Mouse (Mus musculus) midbrain, embryonic 12.5 days (tissue): Measurements from ENCODE around the gene Nfix. TPM values are rescaled to one million over a fixed set of nuclear protein-coding genes. Genes with fewer than 3 reads are reported as not detected.

ENCODE experiments used
- ATAC-seq: fragments of 200-750 bp; cut with Nextera tagmentation; 2 replicates; pipeline ENCODE4 v1.8.0; 2017; ENCODE audit warnings: low read depth, moderate TSS enrichment, moderate library complexity; ENCODE audit not compliant: low FRiP score
- H3K27ac ChIP-seq: fragments of 300-500 bp; sonication (generic); replicated peaks from 2 replicates; pipeline ENCODE4 v1.5.1; 2016; ENCODE audit warnings: mild to moderate bottlenecking
- H3K27me3 ChIP-seq: fragments of 300-500 bp; sonication (generic); 2 replicates; pipeline ENCODE4 v1.6.1; 2016; ENCODE audit warnings: mild to moderate bottlenecking
- H3K36me3 ChIP-seq: fragments of 300-500 bp; sonication (generic); 2 replicates; pipeline ENCODE4 v1.6.1; 2016
- H3K4me1 ChIP-seq: fragments of 300-500 bp; sonication (generic); 2 replicates; pipeline ENCODE4 v1.6.1; 2016
- H3K4me2 ChIP-seq: fragments of 300-500 bp; sonication (generic); replicated peaks from 2 replicates; pipeline ENCODE4 v1.6.1; 2016; ENCODE audit warnings: mild to moderate bottlenecking, moderate library complexity
- H3K4me3 ChIP-seq: fragments of 300-500 bp; sonication (generic); 2 replicates; pipeline ENCODE4 v1.5.1; 2016; ENCODE audit warnings: mild to moderate bottlenecking
- H3K9ac ChIP-seq: fragments of 300-500 bp; sonication (generic); replicated peaks from 2 replicates; pipeline ENCODE4 v1.6.1; 2016; ENCODE audit warnings: mild to moderate bottlenecking, moderate library complexity
- H3K9me3 ChIP-seq: fragments of 300-500 bp; sonication (generic); 2 replicates; pipeline ENCODE4 v1.6.1; 2016; ENCODE audit warnings: mild to moderate bottlenecking
- WGBS: fragments of 180-500 bp; shearing (Covaris S2); methylation state at CpG from one replicate; pipeline ENCODE4 v1.1.7; 2016; 5-methylcytosine and 5-hydroxymethylcytosine counted together
- polyA plus RNA-seq: library from polyadenylated mRNA; unstranded; fragments of >200 nt; fragmentation: Nextera tagmentation; extraction: Ambion mirVana; gene quantifications from 2 replicates; pipeline ENCODE4 v1.2.1, GENCODE M21; 2016

The Nfix gene
- polyA plus RNA-seq, 1 experiment from 2014 or later: 6.6 TPM

GRCm38 (mm10) chr8:84702963-84703465 is 97.1 kb downstream of the Nfix start:
- 0 out of 2 replicates have a peak overlapping the region, but pooled peaks have one; percentile 1 for H3K4me3 ChIP-seq
- no peak overlapping the region for H3K27ac ChIP-seq
- 77% methylated on average over 6 of the region's 6 CpGs for WGBS
- peaks cover 42% of the 10 kb centered on the region for H3K4me1 ChIP-seq
- ATAC-seq: no peak
- H3K36me3 ChIP-seq: peaks cover 13% of the 10 kb centered on the region
- H3K9ac ChIP-seq: no peak overlapping the region
- H3K27me3 ChIP-seq: peaks cover 78% of the 10 kb centered on the region
- 0 out of 2 replicates have a peak overlapping the region, but pooled peaks have one; percentile 30 for H3K4me2 ChIP-seq
- H3K9me3 ChIP-seq: no peaks in the 10 kb centered on the region

- H3K36me3 ChIP-seq: peaks cover 18% of the 10 kb centered on the region
- H3K4me1 ChIP-seq: peaks cover 37% of the 10 kb centered on the region
- H3K9me3 ChIP-seq: no peaks in the 10 kb centered on the region
- peaks cover 73% of the 10 kb centered on the region for H3K27me3 ChIP-seq
- H3K27ac ChIP-seq: no peak overlapping the region
- ATAC-seq: no peak
- 0 out of 2 replicates have a peak overlapping the region, but pooled peaks have one; percentile 1 for H3K4me3 ChIP-seq
- WGBS: 70% methylated on average over 9 of the region's 9 CpGs
- H3K9ac ChIP-seq: no peak overlapping the region
- 0 out of 2 replicates have a peak overlapping the region, but pooled peaks have one; percentile 4 for H3K4me2 ChIP-seq
Observed at GRCm38 (mm10) chr8:84702561-84702960, 97.6 kb downstream of the Nfix start.

GRCm38 (mm10) chr8:84700941-84701911 is 98.9 kb downstream of the Nfix start, which contains the start of gene Lyl1:
TSS of gene Lyl1 (plus strand) at chr8:84701457.
- 11% methylated on average over 34 of the region's 34 CpGs for WGBS
- Histone ChIP-seq H3K4me2 (0 out of 2 replicates have a peak within 1 kb of the TSS, but pooled peaks have one; percentile 6), H3K36me3 (peaks cover 31% of the 10 kb centered on the region), H3K9ac (no peak within 1 kb of the TSS), H3K4me1 (peaks cover 26% of the 10 kb centered on the region), H3K4me3 (no peak within 1 kb of the TSS), H3K9me3 (no peaks in the 10 kb centered on the region), H3K27me3 (peaks cover 60% of the 10 kb centered on the region), H3K27ac (peak within 1 kb of the TSS; percentile 56)
- no peak; the same call in 1 of the 2 replicates for ATAC-seq

GRCm38 (mm10) chr8:84700526-84700925 is 99.6 kb downstream of the Nfix start:
- Histone ChIP-seq H3K9ac (no peak overlapping the region), H3K36me3 (peaks cover 31% of the 10 kb centered on the region), H3K4me2 (no peak overlapping the region), H3K9me3 (no peaks in the 10 kb centered on the region), H3K27ac (no peak overlapping the region), H3K27me3 (peaks cover 57% of the 10 kb centered on the region), H3K4me3 (no peak overlapping the region), H3K4me1 (peaks cover 23% of the 10 kb centered on the region)
- ATAC-seq: no peak
- 86% methylated on average over 5 of the region's 5 CpGs for WGBS

GRCm38 (mm10) chr8:84699861-84700322 is 100.3 kb downstream of the Nfix start:
- no peak overlapping the region for H3K4me3 ChIP-seq
- no peak overlapping the region for H3K9ac ChIP-seq
- H3K36me3 ChIP-seq: peaks cover 37% of the 10 kb centered on the region
- H3K9me3 ChIP-seq: no peaks in the 10 kb centered on the region
- H3K27ac ChIP-seq: 0 out of 2 replicates have a peak overlapping the region, but pooled peaks have one; percentile 1
- 64% methylated on average over 7 of the region's 7 CpGs for WGBS
- H3K27me3 ChIP-seq: peaks cover 50% of the 10 kb centered on the region
- peaks cover 17% of the 10 kb centered on the region for H3K4me1 ChIP-seq
- H3K4me2 ChIP-seq: no peak overlapping the region
- ATAC-seq: no peak

DNA sequence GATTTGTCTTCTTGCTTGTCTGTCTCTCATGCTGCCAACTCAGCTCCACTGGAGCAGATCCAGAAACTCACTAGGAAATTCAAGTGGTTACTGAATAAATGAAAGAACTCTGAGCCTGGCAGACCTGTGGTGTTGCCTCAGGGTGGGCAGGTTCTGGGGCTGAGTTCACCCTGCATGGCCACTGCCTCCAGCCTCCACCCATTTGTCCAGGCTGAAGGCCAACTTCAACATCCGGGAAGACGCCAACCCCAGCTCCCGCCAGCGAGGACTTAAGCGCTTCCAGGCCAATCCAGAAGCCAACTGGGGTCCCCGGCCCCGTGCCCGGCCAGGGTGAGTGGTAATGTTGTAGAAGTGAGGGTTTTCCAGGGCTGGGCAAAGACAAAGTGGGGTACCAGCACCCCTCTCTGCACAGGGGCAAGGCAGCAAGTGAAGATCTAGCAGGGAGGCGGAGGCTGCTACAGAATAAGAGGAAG is 101.2 kb downstream of the Nfix start:
- Histone ChIP-seq H3K9me3 (no peaks in the 10 kb centered on the region), H3K4me2 (no peak overlapping the region), H3K27me3 (peaks cover 41% of the 10 kb centered on the region), H3K27ac (no peak overlapping the region), H3K9ac (no peak overlapping the region), H3K4me3 (no peak overlapping the region), H3K36me3 (peaks cover 40% of the 10 kb centered on the region), H3K4me1 (peaks cover 11% of the 10 kb centered on the region)
- ATAC-seq: no peak
- WGBS: 94% methylated on average over 9 of the region's 9 CpGs

DNA sequence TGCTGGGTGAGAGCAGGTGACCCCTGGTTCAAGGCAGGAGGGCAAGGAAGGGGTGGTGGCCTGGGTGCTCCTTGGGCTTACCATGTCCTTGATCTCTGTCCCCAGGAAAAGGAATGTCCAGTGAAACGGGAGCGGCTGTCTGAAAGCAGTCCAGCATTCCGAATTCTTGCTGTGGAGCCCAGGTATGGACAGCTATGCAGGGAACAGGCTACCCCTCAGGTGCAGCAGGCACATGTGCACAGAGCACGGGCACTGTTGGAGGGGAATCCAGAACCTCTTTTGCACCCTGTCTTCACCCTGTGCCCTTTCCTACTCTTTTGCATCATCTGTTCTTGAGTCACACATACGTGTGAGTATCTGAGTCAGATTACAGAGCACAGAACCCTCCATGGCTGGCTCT is 101.9 kb downstream of the Nfix start:
- peaks cover 7% of the 10 kb centered on the region for H3K4me1 ChIP-seq
- H3K27me3 ChIP-seq: peaks cover 34% of the 10 kb centered on the region
- H3K4me3 ChIP-seq: no peak overlapping the region
- WGBS: 97% methylated on average over 5 of the region's 5 CpGs
- peaks cover 46% of the 10 kb centered on the region for H3K36me3 ChIP-seq
- no peaks in the 10 kb centered on the region for H3K9me3 ChIP-seq
- no peak overlapping the region for H3K4me2 ChIP-seq
- ATAC-seq: no peak
- H3K27ac ChIP-seq: no peak overlapping the region
- H3K9ac ChIP-seq: no peak overlapping the region

DNA sequence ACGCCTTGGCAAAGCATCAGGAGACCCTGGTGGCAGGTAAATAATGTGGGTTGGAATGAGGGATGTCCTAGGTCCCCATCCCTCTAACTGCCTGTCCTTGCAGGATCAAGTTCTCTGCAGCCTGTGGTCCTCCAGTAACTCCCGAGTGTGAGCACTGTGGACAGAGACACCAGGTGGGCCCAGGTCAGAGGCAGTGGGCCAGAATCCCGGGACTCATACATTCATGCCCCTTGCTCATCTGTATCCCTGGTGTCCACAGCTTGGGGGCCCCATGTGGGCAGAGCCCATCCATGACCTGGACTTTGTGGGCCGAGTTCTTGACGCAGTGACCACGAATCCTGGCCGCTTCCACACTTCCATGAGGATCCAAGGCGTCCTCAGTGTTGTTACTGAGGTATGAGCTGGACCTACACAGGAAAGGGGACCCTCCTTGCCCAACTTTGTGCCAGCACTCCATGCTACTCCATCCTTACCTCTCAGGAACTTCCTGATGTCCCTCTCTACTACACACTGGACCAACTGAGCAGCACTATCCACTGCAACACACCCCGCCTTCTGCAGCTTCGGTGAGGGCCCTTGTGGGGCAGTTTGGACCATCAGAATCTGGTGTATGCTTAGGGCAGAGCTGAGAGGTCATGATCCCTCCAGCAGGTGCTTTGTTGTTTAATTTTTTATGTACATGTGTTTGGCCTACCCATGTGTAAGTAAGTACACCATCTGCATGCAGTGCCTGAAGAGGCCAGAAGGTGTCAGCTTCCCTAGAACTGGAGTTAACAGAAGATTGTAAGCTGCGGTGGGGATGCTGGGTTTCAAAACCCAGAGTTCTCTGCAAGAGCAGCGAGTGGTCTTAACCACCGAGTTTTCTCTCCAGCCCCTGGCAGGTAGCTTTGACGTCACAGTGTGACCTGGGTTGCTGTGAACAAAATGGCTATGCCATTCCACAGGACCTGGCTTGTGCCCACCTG is 102.7 kb downstream of the Nfix start:
- Histone ChIP-seq H3K4me2 (no peak overlapping the region), H3K36me3 (peaks cover 54% of the 10 kb centered on the region), H3K4me1 (peaks cover 7% of the 10 kb centered on the region), H3K9ac (no peak overlapping the region), H3K27ac (no peak overlapping the region), H3K4me3 (no peak overlapping the region), H3K9me3 (no peaks in the 10 kb centered on the region), H3K27me3 (peaks cover 26% of the 10 kb centered on the region)
- ATAC-seq: no peak
- whole genome bisulfite sequencing: 87% methylated on average over 14 of the region's 14 CpGs

- Histone ChIP-seq H3K4me3 (no peak overlapping the region), H3K4me1 (peaks cover 3% of the 10 kb centered on the region), H3K4me2 (no peak overlapping the region), H3K9ac (no peak overlapping the region), H3K27me3 (peaks cover 4% of the 10 kb centered on the region), H3K36me3 (peaks cover 66% of the 10 kb centered on the region), H3K27ac (no peak overlapping the region), H3K9me3 (no peaks in the 10 kb centered on the region)
- ATAC-seq: no peak
- 89% methylated on average over 6 of the region's 6 CpGs for WGBS
Observed at GRCm38 (mm10) chr8:84695140-84695539, 105.0 kb downstream of the Nfix start.

GRCm38 (mm10) chr8:84693332-84693731 is 106.8 kb downstream of the Nfix start:
- peaks cover 16% of the 10 kb centered on the region for H3K4me1 ChIP-seq
- H3K4me2 ChIP-seq: no peak overlapping the region
- 85% methylated on average over 4 of the region's 4 CpGs for WGBS
- no peaks in the 10 kb centered on the region for H3K9me3 ChIP-seq
- ATAC-seq: no peak
- no peak overlapping the region for H3K9ac ChIP-seq
- H3K36me3 ChIP-seq: peaks cover 56% of the 10 kb centered on the region
- H3K4me3 ChIP-seq: no peak overlapping the region
- H3K27me3 ChIP-seq: no peaks in the 10 kb centered on the region
- no peak overlapping the region for H3K27ac ChIP-seq
